Mouse (Mus musculus) heart, postnatal 36 days (tissue): Measurements from ENCODE around the gene Rcan2. TPM values are rescaled to one million over a fixed set of nuclear protein-coding genes. Genes with fewer than 3 reads are reported as not detected.

ENCODE experiments used
- DNase-seq, 2 experiments: peaks; one replicate each; pipeline ENCODE4 v3.0.0; 2021 to 2022
- intact Hi-C: fragments of 180-260 bp; cut with DNase I; formaldehyde crosslinking; loops from one replicate; pipeline ENCODE4 v1.15.1; 2025
- total RNA-seq, 2 experiments: library from RNA; stranded (reverse); gene quantifications; 2 replicates each; pipeline ENCODE4 v1.2.3; 2021

Rcan2 gene
- total RNA-seq, 2 experiments from 2014 or later, result 355 to 411 TPM

GRCm38 (mm10) chr17:43903807-43904771 is 102.9 kb downstream of the Rcan2 start:
- peak; percentile 13 to 22 for DNase-seq
- intact Hi-C loops, result no loop called here

GRCm38 (mm10) chr17:43904896-43905295 is 103.7 kb downstream of the Rcan2 start:
- intact Hi-C loops, result no loop called here
- DNase-seq, result no peak

- no peak for DNase-seq
- intact Hi-C loops, result no loop called here
Observed at GRCm38 (mm10) chr17:43906728-43907127, 105.6 kb downstream of the Rcan2 start.

- intact Hi-C loops, result no loop called here
- no peak for DNase-seq
Observed at GRCm38 (mm10) chr17:43916128-43916527, 115.0 kb downstream of the Rcan2 start.

- intact Hi-C loops, result no loop called here
Observed at GRCm38 (mm10) chr17:43917143-43917542, 116.0 kb downstream of the Rcan2 start.

GRCm38 (mm10) chr17:43929856-43930255 is 128.7 kb downstream of the Rcan2 start:
- no peak for DNase-seq
- intact Hi-C loops, result no loop called here

More at GRCm38 (mm10) chr17:43917143-43917542, 116.0 kb downstream of the Rcan2 start:
- no peak for DNase-seq

- intact Hi-C loops, result no loop called here
Observed at GRCm38 (mm10) chr17:43931731-43932130, 130.6 kb downstream of the Rcan2 start.

GRCm38 (mm10) chr17:43934056-43934455 is 132.9 kb downstream of the Rcan2 start:
- DNase-seq, result no peak
- intact Hi-C loops, result no loop called here

More at GRCm38 (mm10) chr17:43931731-43932130, 130.6 kb downstream of the Rcan2 start:
- no peak for DNase-seq

- DNase-seq, result no peak
- intact Hi-C loops, result no loop called here
Observed at GRCm38 (mm10) chr17:43952219-43952618, 151.1 kb downstream of the Rcan2 start.

- intact Hi-C loops, result no loop called here
- no peak for DNase-seq
Observed at GRCm38 (mm10) chr17:43952661-43953534, 151.7 kb downstream of the Rcan2 start.

- intact Hi-C loops, result no loop called here
- DNase-seq, result no peak
Observed at GRCm38 (mm10) chr17:43953535-43953918, 152.4 kb downstream of the Rcan2 start.

- no peak for DNase-seq
- intact Hi-C loops, result no loop called here
Observed at GRCm38 (mm10) chr17:43959797-43960196, 158.6 kb downstream of the Rcan2 start.

GRCm38 (mm10) chr17:43969943-43970342 is 168.8 kb downstream of the Rcan2 start:
- DNase-seq, result no peak
- intact Hi-C loops, result no loop called here

GRCm38 (mm10) chr17:43977572-43977971 is 176.4 kb downstream of the Rcan2 start:
- DNase-seq, result no peak
- intact Hi-C loops, result no loop called here

GRCm38 (mm10) chr17:43979925-43980324 is 178.8 kb downstream of the Rcan2 start:
- intact Hi-C loops, result no loop called here
- no peak for DNase-seq

- intact Hi-C loops, result no loop called here
- DNase-seq, result no peak
Observed at GRCm38 (mm10) chr17:43982505-43982904, 181.4 kb downstream of the Rcan2 start.

GRCm38 (mm10) chr17:43989334-43989945 is 188.3 kb downstream of the Rcan2 start:
- intact Hi-C loops, result no loop called here
- DNase-seq, result no peak

GRCm38 (mm10) chr17:43990957-43991383 is 189.8 kb downstream of the Rcan2 start:
- intact Hi-C loops, result no loop called here
- no peak for DNase-seq

GRCm38 (mm10) chr17:43994080-43994479 is 192.9 kb downstream of the Rcan2 start:
- intact Hi-C loops, result no loop called here
- no peak for DNase-seq

GRCm38 (mm10) chr17:43997514-43997913 is 196.4 kb downstream of the Rcan2 start:
- intact Hi-C loops, result no loop called here
- no peak for DNase-seq

GRCm38 (mm10) chr17:43998095-43998494 is 196.9 kb downstream of the Rcan2 start:
- DNase-seq, result no peak
- intact Hi-C loops, result no loop called here
